Mouse (Mus musculus) kidney, adult 9 months (tissue): ENCODE measurements around the gene P3h3.
"Not testable (repeated sequence)": the region's sequence is repeated elsewhere in the genome, so short reads cannot be mapped to it uniquely, and the experiment has no call there.

Experiments
- DNase-seq: peaks from one replicate; pipeline ENCODE4 v3.0.0; 2022

P3h3 gene

GRCm38 (mm10) chr6:124856916-124857839 lies at the start of gene P3h3:
Gene P3h3, minus strand, starts transcription at chr6:124857752.
- DNase-seq: peak; percentile 78

GRCm38 (mm10) chr6:124904991-124905860 lies 47.7 kb upstream of the P3h3 start:
- DNase-seq: no peak

- DNase-seq: peak; percentile 89
Measured at GRCm38 (mm10) chr6:124904161-124904981, 46.8 kb upstream of the P3h3 start.

- DNase-seq: peak; percentile 98
Measured at GRCm38 (mm10) chr6:124903580-124904151, 46.1 kb upstream of the P3h3 start.

GRCm38 (mm10) chr6:124901851-124902250 lies 44.3 kb upstream of the P3h3 start:
- DNase-seq: no peak

GRCm38 (mm10) chr6:124900801-124901480 lies 43.4 kb upstream of the P3h3 start:
- no peak for DNase-seq

- no peak for DNase-seq
Measured at GRCm38 (mm10) chr6:124900056-124900800, 42.7 kb upstream of the P3h3 start.

- DNase-seq: no peak
Measured at GRCm38 (mm10) chr6:124898359-124898758, 40.8 kb upstream of the P3h3 start.

- DNase-seq: not testable (repeated sequence)
Measured at GRCm38 (mm10) chr6:124894113-124894512, 36.6 kb upstream of the P3h3 start.

GRCm38 (mm10) chr6:124890997-124891396 lies 33.4 kb upstream of the P3h3 start:
- DNase-seq: no peak

- no peak for DNase-seq
Measured at GRCm38 (mm10) chr6:124888555-124889125, 31.1 kb upstream of the P3h3 start.

GRCm38 (mm10) chr6:124887986-124888385 lies 30.4 kb upstream of the P3h3 start, which contains the start of gene Cd4:
Gene Cd4, minus strand, starts transcription at chr6:124888221.
- DNase-seq: no peak

GRCm38 (mm10) chr6:124885956-124886381 lies 28.4 kb upstream of the P3h3 start:
- DNase-seq: no peak

- DNase-seq: no peak
Measured at GRCm38 (mm10) chr6:124884714-124885500, 27.4 kb upstream of the P3h3 start.

GRCm38 (mm10) chr6:124883351-124883750 lies 25.8 kb upstream of the P3h3 start:
- peak; percentile 27 for DNase-seq

- DNase-seq: peak; percentile 40
Measured at GRCm38 (mm10) chr6:124881821-124882220, 24.3 kb upstream of the P3h3 start.

- DNase-seq: no peak
Measured at GRCm38 (mm10) chr6:124879390-124879789, 21.8 kb upstream of the P3h3 start.

GRCm38 (mm10) chr6:124874348-124874747 lies 16.8 kb upstream of the P3h3 start:
- DNase-seq: no peak

GRCm38 (mm10) chr6:124866560-124866959 lies 9.0 kb upstream of the P3h3 start:
- DNase-seq: no peak
